Mouse (Mus musculus) brain, embryonic 14.5 days (tissue): Measurements from ENCODE around the gene Cotl1.

Source experiments
- CTCF ChIP-seq: fragments of 200-500 bp; IDR thresholded peaks from 2 replicates; pipeline ENCODE4 v1.5.1; 2012; ENCODE audit warnings: inconsistent platforms, mild to moderate bottlenecking, moderate library complexity, borderline replicate concordance; ENCODE audit not compliant: insufficient read depth, insufficient read length; ENCODE audit errors: extremely low read depth
- POLR2A ChIP-seq: fragments of 200-500 bp; IDR thresholded peaks from 2 replicates; pipeline ENCODE4 v1.6.1; 2012; ENCODE audit warnings: mild to moderate bottlenecking, inconsistent platforms, borderline replicate concordance; ENCODE audit not compliant: poor library complexity, insufficient read depth, insufficient read length, severe bottlenecking; ENCODE audit errors: extremely low read depth

DNA sequence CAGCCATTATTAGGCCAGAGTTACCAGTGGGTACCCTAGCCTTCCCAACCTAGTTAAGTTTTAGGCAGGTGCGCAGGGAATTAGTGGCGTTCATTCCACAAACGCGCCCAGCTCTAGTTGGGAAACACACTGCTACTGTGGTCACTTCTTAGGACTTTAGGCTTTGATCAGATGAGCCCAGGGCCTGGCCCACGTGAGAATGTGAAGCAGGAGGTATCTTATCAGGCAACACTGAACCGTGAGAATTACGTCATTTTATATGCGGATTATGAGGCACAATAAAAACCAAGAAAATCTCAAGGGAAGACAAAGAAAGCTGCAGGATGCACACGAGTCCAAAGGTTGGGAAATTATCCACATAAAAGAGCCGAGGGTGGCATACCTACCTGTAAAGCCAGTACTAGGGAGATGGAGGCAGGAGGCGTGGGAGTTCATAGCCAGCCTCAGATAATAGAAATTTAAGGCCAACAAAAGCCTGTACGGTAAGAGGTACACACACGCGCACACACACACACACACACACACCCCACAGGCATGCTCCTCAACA is 29.3 kb downstream of the Cotl1 start:
- TF ChIP-seq CTCF: no peak
- no peak for TF ChIP-seq POLR2A
